Mouse (Mus musculus) cerebellum, adult 18-20 months (tissue): ENCODE results near the gene Snx33.
"Not testable (repeated sequence)": the region's sequence is repeated elsewhere in the genome, so short reads cannot be mapped to it uniquely, and the experiment has no call there.

ENCODE experiments used
- DNase-seq, 2 experiments: peaks; one replicate each; pipeline ENCODE4 v3.0.0; 2021

Snx33 gene

GRCm38 (mm10) chr9:56925291-56926024 is 2.7 kb downstream of the Snx33 start:
- no peak for DNase-seq

- DNase-seq, result peak; percentile 19 to 28
Observed at GRCm38 (mm10) chr9:56924651-56925027, 3.5 kb downstream of the Snx33 start.

- DNase-seq, result no peak
Observed at GRCm38 (mm10) chr9:56923841-56924650, 4.1 kb downstream of the Snx33 start.

GRCm38 (mm10) chr9:56922746-56923145 is 5.4 kb downstream of the Snx33 start:
- DNase-seq, result no peak

- DNase-seq, result peak; percentile 39 to 44
Observed at GRCm38 (mm10) chr9:56918466-56918865, 9.7 kb downstream of the Snx33 start.

GRCm38 (mm10) chr9:56917131-56917530 is 11.0 kb downstream of the Snx33 start:
- DNase-seq, result no peak

GRCm38 (mm10) chr9:56915695-56916410 is 12.3 kb downstream of the Snx33 start:
- no peak for DNase-seq

GRCm38 (mm10) chr9:56915116-56915515 is 13.1 kb downstream of the Snx33 start:
- DNase-seq, result no peak

- no peak for DNase-seq
Observed at GRCm38 (mm10) chr9:56913991-56914390, 14.2 kb downstream of the Snx33 start.

- DNase-seq, result no peak
Observed at GRCm38 (mm10) chr9:56911017-56911416, 17.2 kb downstream of the Snx33 start.

GRCm38 (mm10) chr9:56909991-56910390 is 18.2 kb downstream of the Snx33 start:
- DNase-seq, result not testable (repeated sequence)

GRCm38 (mm10) chr9:56907549-56907948 is 20.6 kb downstream of the Snx33 start:
- no peak for DNase-seq

- no peak for DNase-seq
Observed at GRCm38 (mm10) chr9:56903662-56904061, 24.5 kb downstream of the Snx33 start.

GRCm38 (mm10) chr9:56901187-56901586 is 27.0 kb downstream of the Snx33 start:
- DNase-seq, result no peak

GRCm38 (mm10) chr9:56900571-56900970 is 27.6 kb downstream of the Snx33 start:
- DNase-seq, result no peak

GRCm38 (mm10) chr9:56900060-56900459 is 28.1 kb downstream of the Snx33 start:
- no peak for DNase-seq

GRCm38 (mm10) chr9:56899409-56899808 is 28.8 kb downstream of the Snx33 start:
- no peak for DNase-seq

GRCm38 (mm10) chr9:56896779-56897178 is 31.4 kb downstream of the Snx33 start:
- no peak for DNase-seq

- DNase-seq, result no peak
Observed at GRCm38 (mm10) chr9:56894006-56894405, 34.2 kb downstream of the Snx33 start.

GRCm38 (mm10) chr9:56893313-56893712 is 34.9 kb downstream of the Snx33 start:
- DNase-seq, result no peak

- DNase-seq, result no peak
Observed at GRCm38 (mm10) chr9:56892111-56892510, 36.1 kb downstream of the Snx33 start.

- DNase-seq, result peak; percentile 63 to 69
Observed at GRCm38 (mm10) chr9:56891517-56892011, 36.6 kb downstream of the Snx33 start.

GRCm38 (mm10) chr9:56890522-56891250 is 37.5 kb downstream of the Snx33 start:
- no peak for DNase-seq
